Mouse (Mus musculus): ENCODE data around the gene Tspan18.

DNA sequence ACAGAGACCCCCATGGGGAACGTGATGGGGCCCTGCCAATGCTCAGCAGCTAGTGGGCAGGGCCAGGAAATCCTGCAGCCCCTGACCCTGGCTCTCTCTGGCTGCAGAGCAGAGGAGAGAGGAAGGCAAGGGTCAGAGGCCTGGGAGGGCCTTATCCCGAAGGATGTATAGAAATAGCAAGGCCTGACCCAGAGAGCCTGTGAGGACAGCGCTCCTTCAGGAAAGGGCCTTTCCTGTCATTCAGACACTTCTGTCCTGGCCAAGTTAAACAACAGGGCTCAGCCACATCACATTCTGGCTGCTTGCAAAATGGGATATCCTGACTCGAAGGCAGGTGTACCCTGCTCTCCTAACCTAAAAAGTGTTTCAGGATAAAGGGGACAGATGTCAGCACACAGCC lies 66.5 kb downstream of the Tspan18 start:
- TF ChIP-seq CTCF (IDR thresholded peaks at IDR 0.05; ENCODE audit: low read depth) (no peak), EP300 (IDR thresholded peaks at IDR 0.05; ENCODE audit: low read depth) (no peak)

Data from liver, embryonic 14.5 days (tissue).